14 mouse cellular contexts compared by ENCODE assay signal in the genomic region with DNA sequence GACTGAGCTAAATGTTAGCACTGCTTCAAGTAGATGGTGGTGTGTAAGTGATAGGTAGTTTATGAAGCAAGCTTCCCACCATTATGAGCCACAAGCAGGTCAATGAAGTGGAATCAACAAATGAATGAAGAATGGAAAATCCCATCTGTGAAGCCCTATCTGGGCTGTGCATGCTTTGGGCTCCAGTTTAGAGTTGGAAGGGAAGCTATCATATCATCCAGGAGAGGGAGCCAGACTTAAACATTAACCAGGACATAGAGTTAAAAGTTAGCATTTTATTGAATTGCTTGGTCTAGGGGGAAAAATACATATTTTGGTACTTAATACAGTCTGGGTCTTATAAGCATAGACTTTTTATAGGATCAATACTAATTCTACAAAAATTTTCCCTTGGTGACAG.
A peak's percentile ranks its signal among the peaks of the same experiment; 100 is the strongest.
DNase-seq lines count a peak whose midpoint lies in the region; ATAC-seq and TF ChIP-seq lines count a peak whose summit lies in the region.
"Had no signal": no experiment of that assay in that cellular context is flagged by ENCODE, and none has a peak within 500 bp of the region (broad histone marks: within the 10 kb centered on the region; RNA-seq: fewer than 3 reads in every experiment).

No protein-coding gene starts in this region.

- no peak overlapping the region for H3K9ac ChIP-seq in heart, adult 2 months (ENCODE audit: low read depth, low read length)
- no peak overlapping the region for H3K9ac ChIP-seq in liver, postnatal 0 days (replicated peaks)
- H3K9ac ChIP-seq in liver, embryonic 12.5 days = no peak overlapping the region
- H3K9ac ChIP-seq in MEL (ENCODE audit: control insufficient read depth, low read depth, low read length, poor library complexity, severe bottlenecking) = no peak overlapping the region
- H3K9ac ChIP-seq: embryonic facial prominence, embryonic 12.5 days; limb, embryonic 13.5 days; neural tube, embryonic 12.5 days had no signal

- no peaks in the 10 kb centered on the region for H3K36me3 ChIP-seq in heart, adult 2 months (ENCODE audit: control insufficient read depth, insufficient read depth, low read length)
- H3K36me3 ChIP-seq in liver, postnatal 0 days (replicated peaks; ENCODE audit: insufficient read depth, low read length) = no peaks in the 10 kb centered on the region
- H3K36me3 ChIP-seq in liver, embryonic 12.5 days = no peaks in the 10 kb centered on the region
- H3K36me3 ChIP-seq in MEL (ENCODE audit: control insufficient read depth in 1 of 2, insufficient read depth in 2 of 2, low read length in 2 of 2) = no peaks in the 10 kb centered on the region
- H3K36me3 ChIP-seq: embryonic facial prominence, embryonic 12.5 days; G1E; limb, embryonic 13.5 days; neural tube, embryonic 12.5 days had no signal

- H3K4me2 ChIP-seq in liver, postnatal 0 days (ENCODE audit: low read depth, low read length) = no peak overlapping the region
- H3K4me2 ChIP-seq in liver, embryonic 12.5 days = no peak overlapping the region
- H3K4me2 ChIP-seq: embryonic facial prominence, embryonic 12.5 days; limb, embryonic 13.5 days; neural tube, embryonic 12.5 days had no signal

- TF ChIP-seq EP300 in heart, adult 2 months (IDR thresholded peaks at IDR 0.05; ENCODE audit: insufficient read depth, low read depth, low read length) = no peak
- no peak for TF ChIP-seq EP300 in liver, postnatal 0 days (IDR thresholded peaks at IDR 0.05; ENCODE audit: low read depth)
- no peak for TF ChIP-seq EP300 in MEL (IDR thresholded peaks at IDR 0.05; ENCODE audit: low read depth in 1 of 2, low read length in 2 of 2)

- TF ChIP-seq CTCF in heart, adult 2 months (IDR thresholded peaks at IDR 0.05) = peak; percentile 65
- peak; percentile 33 for TF ChIP-seq CTCF in liver, postnatal 0 days (IDR thresholded peaks at IDR 0.05; ENCODE audit: low read depth)
- no peak; a peak in 1 of 6 replicates for TF ChIP-seq CTCF in MEL (IDR thresholded peaks at IDR 0.05 in 2 of 3, conservative IDR thresholded peaks at IDR 0.05 in 1 of 3; ENCODE audit: control insufficient read depth in 1 of 3, insufficient read depth in 1 of 3, low read depth in 2 of 3, low read length in 3 of 3, poor library complexity in 1 of 3, severe bottlenecking in 1 of 3)

- intact Hi-C loops in heart, adult 2 months (cut with DNase I) = no loop called here
- intact Hi-C loops in heart, postnatal 14 days (cut with DNase I) = loop anchor here (5.0 kb wide), 1 partner anchor 212 kb away; the partner anchor contains the start of gene Apba1

- no peaks in the 10 kb centered on the region for H3K9me3 ChIP-seq in liver, postnatal 0 days (ENCODE audit: low read length)
- H3K9me3 ChIP-seq in liver, embryonic 12.5 days (replicated peaks) = no peaks in the 10 kb centered on the region
- H3K9me3 ChIP-seq in MEL (replicated peaks; ENCODE audit: insufficient read depth, low read length) = no peaks in the 10 kb centered on the region
- H3K9me3 ChIP-seq: embryonic facial prominence, embryonic 12.5 days; G1E; limb, embryonic 13.5 days; neural tube, embryonic 12.5 days had no signal

- no peak overlapping the region for H3K4me3 ChIP-seq in heart, adult 2 months
- H3K4me3 ChIP-seq in liver, postnatal 0 days (ENCODE audit: low read depth, low read length) = no peak overlapping the region
- no peak overlapping the region for H3K4me3 ChIP-seq in liver, embryonic 12.5 days
- H3K4me3 ChIP-seq in MEL (ENCODE audit: control insufficient read depth in 1 of 2, insufficient read depth in 1 of 2, low read depth in 2 of 2, low read length in 2 of 2) = no peak overlapping the region
- H3K4me3 ChIP-seq: embryonic facial prominence, embryonic 12.5 days; limb, embryonic 13.5 days; neural tube, embryonic 12.5 days had no signal

- no peak for DNase-seq in heart, adult 2 months
- DNase-seq in heart, postnatal 14 days = no peak
- no peak for DNase-seq in liver, postnatal 0 days
- peak; percentile 1 for DNase-seq in MEL (ENCODE audit: low read depth, low spot score)
- peak; percentile 45 for DNase-seq in cerebellum, adult 9-11 months
- DNase-seq in adrenal gland, postnatal 25 days = no peak
- DNase-seq: adrenal gland, postnatal 36 days; kidney, postnatal 25 days had no signal

- H3K27me3 ChIP-seq in heart, adult 2 months (ENCODE audit: control insufficient read depth, insufficient read depth, low read length) = no peaks in the 10 kb centered on the region
- no peaks in the 10 kb centered on the region for H3K27me3 ChIP-seq in liver, postnatal 0 days (ENCODE audit: insufficient read depth, low read length)
- no peaks in the 10 kb centered on the region for H3K27me3 ChIP-seq in liver, embryonic 12.5 days (replicated peaks)
- H3K27me3 ChIP-seq in MEL (ENCODE audit: control insufficient read depth in 1 of 2, insufficient read depth in 2 of 2, low read length in 2 of 2) = no peaks in the 10 kb centered on the region
- H3K27me3 ChIP-seq: embryonic facial prominence, embryonic 12.5 days; limb, embryonic 13.5 days; neural tube, embryonic 12.5 days had no signal

- no peak; the same call in 1 of the 2 replicates for TF ChIP-seq RAD21 in MEL (IDR thresholded peaks at IDR 0.05; ENCODE audit: low read depth, low read length)

- no peak for ATAC-seq in liver, postnatal 0 days
- no peak for ATAC-seq in liver, embryonic 12.5 days
- no peak for ATAC-seq in megakaryocyte, adult 5-6 weeks (ENCODE audit: poor library complexity, severe bottlenecking)

- no peak for TF ChIP-seq POLR2A in heart, adult 2 months (IDR thresholded peaks at IDR 0.05; ENCODE audit: insufficient read depth, low read depth, low read length)
- TF ChIP-seq POLR2A in MEL (IDR thresholded peaks at IDR 0.05; ENCODE audit: control insufficient read depth in 1 of 2, insufficient read depth in 1 of 2, low read depth in 1 of 2, low read length in 2 of 2, poor library complexity in 1 of 2) = no peak

- H3K4me1 ChIP-seq in heart, adult 2 months (ENCODE audit: control insufficient read depth, insufficient read depth, low read length) = no peaks in the 10 kb centered on the region
- H3K4me1 ChIP-seq in liver, postnatal 0 days (ENCODE audit: insufficient read depth) = no peaks in the 10 kb centered on the region
- H3K4me1 ChIP-seq in liver, embryonic 12.5 days = no peaks in the 10 kb centered on the region
- H3K4me1 ChIP-seq in MEL (ENCODE audit: control insufficient read depth in 1 of 2, insufficient read depth in 2 of 2, low read length in 2 of 2) = no peaks in the 10 kb centered on the region
- H3K4me1 ChIP-seq: embryonic facial prominence, embryonic 12.5 days; limb, embryonic 13.5 days; neural tube, embryonic 12.5 days had no signal

- H3K27ac ChIP-seq in heart, adult 2 months = no peak overlapping the region
- no peak overlapping the region for H3K27ac ChIP-seq in liver, postnatal 0 days (ENCODE audit: low read depth)
- no peak overlapping the region for H3K27ac ChIP-seq in liver, embryonic 12.5 days
- H3K27ac ChIP-seq in MEL (ENCODE audit: control insufficient read depth, low read depth, low read length) = no peak overlapping the region
- H3K27ac ChIP-seq: embryonic facial prominence, embryonic 12.5 days; limb, embryonic 13.5 days; neural tube, embryonic 12.5 days had no signal

- H3K79me2 ChIP-seq in heart, adult 2 months (replicated peaks; ENCODE audit: control insufficient read depth, insufficient read depth, low read length) = no peaks in the 10 kb centered on the region
- H3K79me2 ChIP-seq in MEL (ENCODE audit: control insufficient read depth, insufficient read depth, low read length, poor library complexity) = no peaks in the 10 kb centered on the region

TF ChIP-seq in MEL, 35 proteins besides CTCF, POLR2A, EP300 and RAD21:
- TF ChIP-seq ELF1 (IDR thresholded peaks at IDR 0.05; ENCODE audit: low read depth, low read length) = no peak
- TF ChIP-seq TBP (IDR thresholded peaks at IDR 0.05; ENCODE audit: low read depth, low read length) = no peak
- TF ChIP-seq POLR2AphosphoS5 (IDR thresholded peaks at IDR 0.05; ENCODE audit: borderline replicate concordance, low read depth, low read length) = no peak
- TF ChIP-seq HCFC1 (IDR thresholded peaks at IDR 0.05; ENCODE audit: low read depth, low read length) = no peak
- TF ChIP-seq BHLHE40 (IDR thresholded peaks at IDR 0.05; ENCODE audit: borderline replicate concordance, low read depth, low read length) = no peak
- TF ChIP-seq USF1 (IDR thresholded peaks at IDR 0.05; ENCODE audit: low read depth, low read length) = no peak
- no peak for TF ChIP-seq MEF2A (IDR thresholded peaks at IDR 0.05; ENCODE audit: extremely low read depth, insufficient replicate concordance, low read depth, low read length, poor library complexity, severe bottlenecking)
- TF ChIP-seq CHD2 (IDR thresholded peaks at IDR 0.05; ENCODE audit: low read length) = no peak
- TF ChIP-seq GABPA (IDR thresholded peaks at IDR 0.05; ENCODE audit: low read depth, low read length) = no peak

Comparison
In these comparisons a context has a peak if more than half of its experiments do, and no peak if none do; other contexts are left out.
1. DNase-seq: peak in MEL (single experiment) and cerebellum, adult 9-11 months (single experiment); none in heart, adult 2 months (0 of 2), heart, postnatal 14 days (0 of 2), liver, postnatal 0 days (single experiment) and adrenal gland, postnatal 25 days (single experiment).
2. CTCF ChIP-seq: peak in heart, adult 2 months (single experiment) and liver, postnatal 0 days (single experiment); none in MEL (0 of 3).